Mouse (Mus musculus): Measurements from ENCODE around the gene Tmem185b. TPM values are rescaled to one million over a fixed set of nuclear protein-coding genes. Genes with fewer than 3 reads are reported as not detected.

Gene Tmem185b
- 11.6 and 11.7 TPM in 2 replicates for polyA plus RNA-seq (2016; fragmentation: Nextera tagmentation; extraction: Ambion mirVana)

DNA sequence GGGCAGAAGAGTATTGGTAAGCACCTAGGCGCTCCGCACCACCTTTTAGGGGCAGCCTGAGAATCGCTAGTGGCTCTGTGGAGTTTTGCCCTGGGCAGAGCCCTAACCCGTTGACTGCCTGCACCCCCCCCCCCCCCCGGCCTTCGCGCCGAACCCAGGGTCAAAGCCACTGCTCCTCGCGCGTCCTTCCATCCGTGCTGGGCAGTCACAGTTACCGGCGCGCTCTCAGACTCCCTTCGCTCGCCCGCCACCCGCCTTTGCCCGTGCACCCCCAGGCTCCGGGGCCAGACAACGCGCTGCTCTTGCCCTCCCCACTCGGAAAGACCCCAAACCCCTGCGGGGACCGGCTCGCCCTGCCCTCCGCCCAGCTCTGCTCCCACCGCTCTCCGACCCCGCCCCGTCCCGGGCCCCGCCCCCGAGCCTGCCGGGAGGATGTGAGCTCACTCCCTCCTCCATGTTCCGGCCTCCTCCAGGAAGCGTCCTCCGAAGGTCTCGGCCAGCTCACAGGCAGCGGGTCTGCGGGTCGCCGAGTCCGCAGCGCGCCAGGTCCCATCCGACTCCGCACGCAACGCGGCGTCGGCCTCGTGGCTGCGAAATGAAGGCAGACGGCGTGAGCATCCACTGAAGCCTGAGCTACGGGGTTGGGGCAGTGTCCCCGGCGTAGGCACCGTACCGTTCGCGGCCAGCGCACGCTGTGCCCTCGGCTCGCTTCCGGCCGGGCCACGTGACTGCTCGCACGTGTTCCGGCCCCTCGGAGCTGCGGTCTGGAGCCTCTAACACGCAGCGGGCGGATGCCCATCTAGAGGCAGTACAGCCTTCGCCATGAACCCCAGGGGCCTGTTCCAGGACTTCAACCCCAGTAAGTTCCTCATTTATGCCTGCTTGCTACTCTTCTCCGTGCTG, at the start of gene Tmem185b:
Tmem185b (plus strand) TSS at position 472 of the 903 bp plus-strand sequence.
- peak; percentile 93 for ATAC-seq
- Histone ChIP-seq H3K4me2 (peak within 1 kb of the TSS; percentile 93), H3K4me3 (peak within 1 kb of the TSS; percentile 70), H3K4me1 (peaks cover 42% of the 10 kb centered on the region), H3K36me3 (peaks cover 30% of the 10 kb centered on the region), H3K27ac (peak within 1 kb of the TSS; percentile 66), H3K9me3 (replicated peaks) (0 out of 2 replicates have a peak, but pooled peaks cover 5% of the 10 kb centered on the region), H3K27me3 (replicated peaks) (no peaks in the 10 kb centered on the region), H3K9ac (peak within 1 kb of the TSS; percentile 70)
- WGBS (ENCODE audit: insufficient replicate concordance): 1% methylated on average over 79 of the region's 82 CpGs

DNA sequence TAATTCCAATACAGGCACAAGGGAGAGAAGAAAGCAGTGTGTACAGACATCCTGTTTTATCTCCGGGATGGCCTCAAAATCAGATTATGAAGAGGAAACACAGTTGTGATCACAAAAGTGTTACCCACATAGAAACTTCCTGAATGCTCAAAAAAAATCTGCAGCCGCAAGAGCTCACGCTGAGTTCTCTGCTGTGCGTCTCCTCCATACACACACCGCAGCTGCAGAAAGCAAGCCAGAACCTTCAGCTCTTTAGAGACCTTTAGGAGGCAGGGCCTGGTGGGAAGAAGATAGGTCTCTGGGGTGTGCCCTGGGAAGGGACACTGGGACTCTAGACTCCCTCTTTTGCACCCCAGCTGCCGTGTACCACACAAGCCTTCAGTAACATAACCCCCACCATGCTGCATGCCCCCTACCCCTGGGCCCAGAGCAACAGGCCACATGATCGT, 49.0 kb upstream of the Tmem185b start:
- no peak overlapping the region for H3K9ac ChIP-seq
- H3K27ac ChIP-seq: no peak overlapping the region
- H3K9me3 ChIP-seq (replicated peaks): no peaks in the 10 kb centered on the region
- peaks cover 54% of the 10 kb centered on the region for H3K36me3 ChIP-seq
- peaks cover 44% of the 10 kb centered on the region for H3K4me1 ChIP-seq
- no peak overlapping the region for H3K4me3 ChIP-seq
- H3K4me2 ChIP-seq: no peak overlapping the region
- H3K27me3 ChIP-seq (replicated peaks): peaks cover 5% of the 10 kb centered on the region; the same call in 1 of the 2 replicates
- ATAC-seq: no peak
- WGBS (ENCODE audit: insufficient replicate concordance): 14% methylated on average over 7 of the region's 7 CpGs

DNA sequence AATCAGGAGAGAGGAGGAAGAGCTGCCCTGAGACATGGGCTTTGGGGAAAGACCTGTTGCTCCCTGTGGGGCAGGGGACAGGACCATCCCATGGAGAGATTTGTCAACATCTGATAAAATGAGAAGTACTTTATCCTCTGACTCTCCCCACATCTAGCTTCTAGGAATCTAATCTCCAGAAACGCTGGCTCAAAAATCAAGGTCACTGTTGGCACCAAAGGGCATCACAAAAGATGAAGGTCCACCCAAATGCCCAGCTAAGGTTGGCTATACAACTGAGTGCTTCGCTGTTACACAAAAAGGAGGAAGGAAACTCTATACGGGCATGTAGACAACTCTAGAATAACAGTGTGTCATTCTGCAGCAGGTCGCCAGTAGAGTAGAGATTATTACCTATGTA, 46.3 kb upstream of the Tmem185b start:
- Histone ChIP-seq H3K36me3 (peaks cover 49% of the 10 kb centered on the region), H3K4me3 (no peak overlapping the region), H3K27me3 (replicated peaks) (peaks cover 5% of the 10 kb centered on the region; the same call in 1 of the 2 replicates), H3K4me1 (peaks cover 17% of the 10 kb centered on the region), H3K4me2 (no peak overlapping the region), H3K27ac (no peak overlapping the region), H3K9me3 (replicated peaks) (no peaks in the 10 kb centered on the region), H3K9ac (no peak overlapping the region)
- no peak for ATAC-seq
- 50% methylated on average over 4 of the region's 4 CpGs for WGBS (ENCODE audit: insufficient replicate concordance)

DNA sequence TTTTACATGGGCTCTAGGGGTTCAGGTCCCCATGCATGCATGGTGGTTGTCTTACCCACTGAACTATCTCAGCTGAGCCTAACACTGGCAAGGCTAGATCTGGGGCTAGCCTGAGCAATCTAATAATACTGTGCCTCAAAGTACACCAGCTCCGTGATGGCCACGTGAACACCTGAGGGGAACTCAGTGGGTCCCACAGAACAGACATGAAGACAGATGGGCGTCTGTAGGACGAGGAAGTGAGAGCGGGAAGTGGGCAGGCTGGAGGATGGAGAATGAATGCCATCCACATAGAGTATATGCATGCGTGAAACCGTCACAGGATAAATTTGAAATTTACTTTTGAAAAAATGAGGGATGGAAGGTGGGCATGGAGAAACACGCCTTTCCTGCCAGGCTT, 45.3 kb upstream of the Tmem185b start:
- peaks cover 16% of the 10 kb centered on the region for H3K4me1 ChIP-seq
- no peak overlapping the region for H3K27ac ChIP-seq
- H3K4me3 ChIP-seq: no peak overlapping the region
- peaks cover 3% of the 10 kb centered on the region; the same call in 1 of the 2 replicates for H3K27me3 ChIP-seq (replicated peaks)
- ATAC-seq: no peak
- WGBS (ENCODE audit: insufficient replicate concordance): 76% methylated on average over 8 of the region's 8 CpGs
- no peak overlapping the region for H3K4me2 ChIP-seq
- H3K9ac ChIP-seq: no peak overlapping the region
- no peaks in the 10 kb centered on the region for H3K9me3 ChIP-seq (replicated peaks)
- peaks cover 41% of the 10 kb centered on the region for H3K36me3 ChIP-seq

DNA sequence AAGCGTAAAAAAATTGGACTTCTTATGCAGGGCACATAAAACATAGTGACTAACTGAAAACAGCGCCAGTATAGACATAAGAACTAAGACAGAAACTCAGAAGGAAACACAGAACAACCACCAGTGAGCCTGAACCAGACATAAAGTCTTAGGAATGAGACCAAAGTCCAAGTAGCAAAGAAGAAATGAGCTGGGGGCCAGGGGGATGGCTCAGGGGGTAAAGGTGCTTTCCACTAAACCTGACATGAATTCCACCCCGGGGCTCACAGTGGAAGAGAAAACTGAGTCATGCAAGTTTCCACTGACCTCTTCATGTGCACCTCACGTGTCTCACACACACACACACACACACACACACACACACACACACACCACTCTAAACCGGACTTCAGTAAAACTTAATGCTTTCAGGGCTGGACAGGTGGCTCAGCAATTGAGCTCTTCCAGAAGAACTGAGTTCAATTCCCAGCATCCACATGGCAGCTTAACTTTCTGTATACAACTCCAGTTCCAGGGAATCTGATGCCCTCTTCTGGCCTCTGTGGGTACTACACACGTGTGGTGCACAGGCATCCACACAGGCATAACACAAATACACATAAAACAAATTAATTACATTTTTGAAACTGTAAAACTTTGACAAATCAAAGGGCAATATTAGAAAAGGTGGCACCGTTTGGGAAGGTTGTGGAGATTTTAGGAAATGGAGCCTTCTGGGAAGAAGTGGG, 44.6 kb upstream of the Tmem185b start:
- Histone ChIP-seq H3K9me3 (replicated peaks) (no peaks in the 10 kb centered on the region), H3K4me1 (peaks cover 19% of the 10 kb centered on the region), H3K4me2 (no peak overlapping the region), H3K9ac (no peak overlapping the region), H3K4me3 (no peak overlapping the region), H3K27ac (no peak overlapping the region), H3K36me3 (peaks cover 35% of the 10 kb centered on the region), H3K27me3 (replicated peaks) (no peaks in the 10 kb centered on the region)
- ATAC-seq: no peak
- 77% methylated on average over 7 of the region's 7 CpGs for WGBS (ENCODE audit: insufficient replicate concordance)

DNA sequence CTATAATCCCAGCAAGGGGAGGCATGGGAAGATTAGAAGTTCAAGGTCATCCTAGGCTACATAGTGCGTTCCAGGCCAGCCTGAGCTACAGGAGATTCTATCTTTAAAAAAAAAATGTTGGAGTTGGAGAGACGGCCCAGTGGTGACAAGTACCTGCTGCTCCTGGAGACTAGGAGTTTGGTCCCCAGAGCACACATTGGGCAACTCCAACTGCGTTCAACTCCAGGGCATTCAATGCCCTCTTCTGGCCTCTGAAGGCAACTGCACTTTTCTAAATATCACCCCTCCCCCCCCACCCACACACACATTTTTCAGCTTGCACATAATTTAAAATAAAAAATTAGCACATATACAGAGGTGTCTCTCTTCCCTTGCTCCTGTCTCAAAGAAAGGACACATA, 43.1 kb upstream of the Tmem185b start:
- WGBS (ENCODE audit: insufficient replicate concordance): 61% methylated on average over 3 of the region's 3 CpGs
- Histone ChIP-seq H3K9ac (no peak overlapping the region), H3K9me3 (replicated peaks) (no peaks in the 10 kb centered on the region), H3K27me3 (replicated peaks) (no peaks in the 10 kb centered on the region), H3K4me2 (no peak overlapping the region), H3K36me3 (peaks cover 26% of the 10 kb centered on the region), H3K4me1 (0 out of 2 replicates have a peak, but pooled peaks cover 9% of the 10 kb centered on the region), H3K4me3 (no peak overlapping the region), H3K27ac (no peak overlapping the region)
- no peak for ATAC-seq

DNA sequence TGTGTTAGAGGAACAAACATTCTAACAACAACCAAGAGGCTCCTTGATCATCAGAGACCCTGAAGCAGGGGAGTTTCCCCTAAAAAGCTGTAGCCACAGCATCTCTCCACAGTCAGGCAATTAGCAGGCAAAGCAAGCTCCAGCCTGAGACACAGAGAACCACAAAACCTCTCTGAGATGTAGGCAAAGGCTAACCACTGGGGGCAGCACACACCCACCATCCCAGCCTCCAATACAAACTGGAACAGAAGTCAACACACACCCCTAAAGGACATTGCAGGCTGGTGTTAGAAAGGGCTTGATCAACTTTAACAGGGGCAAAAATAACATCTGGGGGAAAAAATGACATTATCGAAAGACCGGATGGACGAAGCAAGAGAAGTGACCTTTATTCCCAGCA, 41.5 kb upstream of the Tmem185b start:
- WGBS (ENCODE audit: insufficient replicate concordance): 65% methylated on average over 3 of the region's 3 CpGs
- Histone ChIP-seq H3K4me2 (no peak overlapping the region), H3K4me1 (0 out of 2 replicates have a peak, but pooled peaks cover 9% of the 10 kb centered on the region), H3K27ac (no peak overlapping the region), H3K4me3 (no peak overlapping the region), H3K9me3 (replicated peaks) (no peaks in the 10 kb centered on the region), H3K9ac (no peak overlapping the region), H3K36me3 (peaks cover 26% of the 10 kb centered on the region), H3K27me3 (replicated peaks) (no peaks in the 10 kb centered on the region)
- no peak; the same call in 1 of the 2 replicates for ATAC-seq

DNA sequence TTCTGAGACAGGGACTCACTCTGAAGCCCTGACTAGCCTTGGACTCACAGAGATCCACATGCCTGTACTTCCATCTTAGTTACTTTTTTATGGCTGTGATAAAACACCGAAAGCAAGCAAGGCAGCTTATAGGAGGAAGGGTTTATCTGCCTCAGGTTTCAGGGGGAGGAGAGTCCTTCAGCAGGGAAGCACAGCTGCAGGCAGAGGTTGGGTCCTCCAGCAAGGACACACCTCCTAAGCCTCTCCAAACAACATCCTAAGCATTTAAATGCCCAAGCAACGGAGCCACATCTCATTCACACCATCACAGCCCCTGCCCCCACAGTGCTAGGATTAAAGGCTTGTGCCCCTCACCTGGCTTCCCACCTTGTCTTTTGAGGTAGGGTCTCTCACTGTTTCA, 40.1 kb upstream of the Tmem185b start:
- 0 out of 2 replicates have a peak, but pooled peaks cover 9% of the 10 kb centered on the region for H3K4me1 ChIP-seq
- WGBS (ENCODE audit: insufficient replicate concordance): 47% methylated on average over 2 of the region's 2 CpGs
- no peak overlapping the region for H3K9ac ChIP-seq
- no peak for ATAC-seq
- no peaks in the 10 kb centered on the region for H3K9me3 ChIP-seq (replicated peaks)
- H3K4me3 ChIP-seq: no peak overlapping the region
- no peak overlapping the region for H3K4me2 ChIP-seq
- no peaks in the 10 kb centered on the region for H3K27me3 ChIP-seq (replicated peaks)
- no peak overlapping the region for H3K27ac ChIP-seq
- peaks cover 19% of the 10 kb centered on the region for H3K36me3 ChIP-seq

DNA sequence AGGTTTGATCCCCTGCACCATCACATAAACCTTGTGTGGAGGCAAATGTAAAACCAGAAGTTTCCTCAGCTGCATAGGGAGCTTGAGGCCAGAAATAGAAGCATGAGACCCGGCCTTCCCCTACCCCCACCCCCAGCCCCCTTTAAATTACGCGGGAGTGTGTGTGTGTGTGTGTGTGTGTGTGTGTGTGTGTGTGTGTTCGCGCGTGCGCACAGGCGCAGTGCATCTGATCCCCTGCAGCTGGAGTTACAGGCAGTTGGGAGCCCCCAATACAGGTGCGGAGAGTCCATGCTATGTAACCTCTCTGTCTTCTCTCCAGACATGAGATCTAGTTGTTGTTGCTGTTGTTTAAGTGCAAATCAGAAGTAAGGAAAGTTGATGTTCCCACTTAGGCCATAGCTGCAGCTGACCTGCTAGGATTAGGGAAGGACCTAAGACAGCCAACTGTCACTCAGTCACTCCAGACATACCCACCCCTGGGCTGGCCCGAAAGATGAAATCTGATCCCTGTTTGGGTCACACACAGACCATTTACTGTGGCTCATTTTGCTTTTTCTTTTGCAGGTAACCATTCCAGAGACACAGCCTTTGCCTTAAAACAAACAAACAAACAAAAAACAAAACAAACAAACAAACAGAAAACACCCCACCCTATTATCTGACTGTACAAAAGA, 37.9 kb upstream of the Tmem185b start:
- H3K4me3 ChIP-seq: no peak overlapping the region
- ATAC-seq: no peak
- H3K4me2 ChIP-seq: no peak overlapping the region
- H3K4me1 ChIP-seq: peaks cover 26% of the 10 kb centered on the region
- H3K9me3 ChIP-seq (replicated peaks): no peaks in the 10 kb centered on the region
- H3K27ac ChIP-seq: no peak overlapping the region
- 62% methylated on average over 10 of the region's 10 CpGs for WGBS (ENCODE audit: insufficient replicate concordance)
- no peaks in the 10 kb centered on the region for H3K27me3 ChIP-seq (replicated peaks)
- H3K9ac ChIP-seq: no peak overlapping the region
- peaks cover 5% of the 10 kb centered on the region; the same call in 1 of the 2 replicates for H3K36me3 ChIP-seq

DNA sequence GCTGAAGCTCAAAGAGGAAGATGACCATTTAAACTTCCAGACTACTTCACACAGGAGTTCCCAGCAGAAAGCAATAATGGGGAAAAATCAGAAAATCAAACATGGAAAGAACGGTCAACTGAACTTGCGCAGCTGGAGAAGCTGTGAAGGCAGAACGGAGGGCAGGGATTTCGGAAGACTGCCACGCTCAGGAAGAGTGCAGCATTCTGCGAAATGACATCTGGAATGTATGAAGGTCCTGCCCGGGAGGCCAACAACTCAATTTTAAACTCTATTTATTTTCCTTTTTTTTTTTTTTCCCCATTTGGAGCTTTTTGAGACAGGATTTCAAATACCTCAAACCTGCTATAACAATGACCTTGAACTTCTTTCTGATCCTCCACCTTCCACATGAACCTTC, 35.2 kb upstream of the Tmem185b start:
- Histone ChIP-seq H3K27me3 (replicated peaks) (no peaks in the 10 kb centered on the region), H3K4me3 (no peak overlapping the region), H3K27ac (no peak overlapping the region), H3K9ac (no peak overlapping the region), H3K9me3 (replicated peaks) (no peaks in the 10 kb centered on the region), H3K36me3 (peaks cover 7% of the 10 kb centered on the region), H3K4me2 (no peak overlapping the region), H3K4me1 (peaks cover 29% of the 10 kb centered on the region)
- no peak for ATAC-seq
- 81% methylated on average over 7 of the region's 7 CpGs for WGBS (ENCODE audit: insufficient replicate concordance)

DNA sequence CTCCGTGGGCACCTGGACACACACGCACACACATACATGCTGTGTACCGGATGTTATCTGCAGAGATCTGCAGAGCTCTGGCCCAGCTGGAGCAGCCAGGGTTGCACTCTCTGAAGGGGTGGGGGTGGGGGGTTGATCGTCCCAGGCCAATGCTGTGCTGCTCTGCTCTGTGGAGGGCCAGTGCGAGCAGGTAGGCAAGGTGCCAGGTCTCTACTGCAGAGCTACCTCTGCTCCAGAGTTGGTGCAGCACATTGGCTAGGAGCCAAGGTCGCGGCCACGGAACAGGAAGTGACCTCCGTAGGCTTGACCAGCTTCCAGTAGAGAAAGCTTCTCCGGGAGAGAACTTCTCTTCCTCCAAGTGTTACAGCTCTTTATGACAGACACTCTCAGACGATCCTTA, 33.9 kb upstream of the Tmem185b start:
- H3K27me3 ChIP-seq (replicated peaks): no peaks in the 10 kb centered on the region
- 26% methylated on average over 11 of the region's 11 CpGs for WGBS (ENCODE audit: insufficient replicate concordance)
- H3K4me2 ChIP-seq: peak overlapping the region; percentile 28
- ATAC-seq: peak; percentile 66
- no peaks in the 10 kb centered on the region for H3K9me3 ChIP-seq (replicated peaks)
- H3K36me3 ChIP-seq: peaks cover 7% of the 10 kb centered on the region
- H3K4me1 ChIP-seq: peaks cover 25% of the 10 kb centered on the region
- no peak overlapping the region for H3K27ac ChIP-seq
- H3K4me3 ChIP-seq: no peak overlapping the region
- 0 out of 2 replicates have a peak overlapping the region, but pooled peaks have one; percentile 17 for H3K9ac ChIP-seq

Data from liver, embryonic 12.5 days (tissue).